Mouse (Mus musculus): ENCODE results near the gene Gm5767.
"Not testable (repeated sequence)": the region's sequence is repeated elsewhere in the genome, so short reads cannot be mapped to it uniquely, and the experiment has no call there.

Gm5767 gene

DNA sequence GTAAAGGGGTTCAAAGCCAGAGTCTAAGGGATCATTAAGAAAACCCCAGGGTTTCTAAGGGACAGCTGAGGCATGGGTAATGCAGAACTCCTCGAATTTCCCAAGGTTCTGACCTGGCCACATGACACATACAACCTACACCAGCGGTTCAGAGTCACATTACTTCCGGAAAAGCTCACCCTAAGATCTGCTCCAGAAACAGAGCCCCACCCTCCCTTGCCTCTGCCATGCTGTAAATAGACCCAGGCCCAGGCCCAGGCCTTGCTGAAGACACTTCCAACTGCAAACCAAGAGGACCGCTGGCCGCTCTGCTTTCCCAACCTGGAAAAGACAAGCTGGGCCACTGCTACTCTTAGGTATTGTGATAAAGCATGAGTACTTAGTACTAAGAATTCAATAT is 34.3 kb downstream of the Gm5767 start:
- DNase-seq = no peak

GRCm38 (mm10) chr16:8715513-8716080 is 35.0 kb downstream of the Gm5767 start:
- no peak for DNase-seq

DNA sequence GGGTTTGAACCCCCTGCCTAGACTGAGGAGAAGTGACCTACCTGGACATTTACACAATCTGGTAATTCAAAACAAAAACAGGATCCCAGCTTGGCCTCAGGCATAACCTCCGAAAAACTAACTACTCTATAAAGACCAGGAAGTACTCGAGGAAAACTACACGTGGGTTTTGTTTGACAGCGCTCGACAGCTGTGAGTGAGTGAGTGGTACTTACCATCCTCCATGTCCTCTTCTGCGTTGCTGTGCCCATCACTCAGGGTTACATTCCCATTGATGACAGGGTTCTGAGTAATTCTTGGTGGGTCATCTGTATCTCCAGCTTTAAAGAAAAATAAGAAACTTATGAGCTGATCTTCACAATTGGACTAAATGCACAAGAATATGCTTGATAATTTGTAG is 35.7 kb downstream of the Gm5767 start:
- DNase-seq = no peak

GRCm38 (mm10) chr16:8717744-8718143 is 37.2 kb downstream of the Gm5767 start:
- DNase-seq = no peak

DNA sequence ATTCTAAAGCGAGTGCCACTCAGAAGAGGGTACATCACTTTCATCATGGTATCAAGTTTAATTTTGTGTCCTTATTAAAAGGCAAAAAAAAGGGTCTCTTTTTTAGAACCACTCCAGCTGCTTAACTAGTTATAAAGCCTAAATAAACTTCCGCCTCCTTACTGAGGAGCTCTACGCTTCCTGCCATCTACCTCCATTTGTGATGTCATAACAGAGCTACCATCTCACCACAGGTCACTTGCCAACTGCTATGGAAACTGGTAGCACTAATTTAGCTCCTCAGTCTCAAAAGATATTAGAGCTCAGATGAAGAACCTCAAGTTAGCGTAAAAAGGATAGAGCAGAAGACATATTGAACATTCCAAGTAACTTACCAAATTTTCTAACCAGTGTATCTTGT is 39.9 kb downstream of the Gm5767 start:
- DNase-seq = no peak

DNA sequence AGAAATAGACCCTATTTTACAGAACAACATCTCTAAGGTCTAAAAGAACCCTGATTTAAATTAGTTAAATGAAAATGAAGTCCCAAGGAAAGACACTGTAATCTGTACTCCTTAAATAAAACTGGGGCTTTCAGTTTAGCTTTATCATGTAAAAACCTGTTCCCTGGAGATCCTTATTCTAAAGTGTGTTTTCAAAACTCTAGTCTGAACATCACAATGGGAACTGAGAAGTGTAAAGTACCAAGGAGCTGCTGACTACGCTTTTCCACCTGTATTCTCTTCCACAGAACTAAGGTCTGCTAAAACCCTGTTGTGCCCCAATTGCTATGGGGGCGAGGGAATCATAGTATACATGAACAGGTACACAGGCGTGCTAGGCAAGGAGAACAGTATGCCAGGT is 43.5 kb downstream of the Gm5767 start:
- DNase-seq = no peak

DNA sequence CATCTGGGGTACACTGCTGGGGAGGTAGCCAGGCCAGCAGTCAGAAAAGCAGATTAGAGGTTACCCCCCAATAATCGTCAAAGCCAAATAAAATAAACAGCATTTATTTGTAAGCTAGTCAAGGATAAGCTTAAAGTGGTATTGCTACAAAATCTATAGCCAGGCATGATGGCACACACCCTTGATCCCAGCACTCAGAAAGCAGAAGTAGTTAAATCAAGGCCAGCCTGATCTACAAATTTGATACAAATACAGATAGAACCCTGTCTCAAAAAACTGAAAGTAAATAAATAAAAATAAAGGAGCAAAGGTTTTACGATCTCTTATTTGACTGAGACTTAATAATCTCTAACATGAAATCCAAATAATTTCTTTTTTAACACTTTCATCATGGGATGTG is 45.2 kb downstream of the Gm5767 start:
- no peak for DNase-seq

DNA sequence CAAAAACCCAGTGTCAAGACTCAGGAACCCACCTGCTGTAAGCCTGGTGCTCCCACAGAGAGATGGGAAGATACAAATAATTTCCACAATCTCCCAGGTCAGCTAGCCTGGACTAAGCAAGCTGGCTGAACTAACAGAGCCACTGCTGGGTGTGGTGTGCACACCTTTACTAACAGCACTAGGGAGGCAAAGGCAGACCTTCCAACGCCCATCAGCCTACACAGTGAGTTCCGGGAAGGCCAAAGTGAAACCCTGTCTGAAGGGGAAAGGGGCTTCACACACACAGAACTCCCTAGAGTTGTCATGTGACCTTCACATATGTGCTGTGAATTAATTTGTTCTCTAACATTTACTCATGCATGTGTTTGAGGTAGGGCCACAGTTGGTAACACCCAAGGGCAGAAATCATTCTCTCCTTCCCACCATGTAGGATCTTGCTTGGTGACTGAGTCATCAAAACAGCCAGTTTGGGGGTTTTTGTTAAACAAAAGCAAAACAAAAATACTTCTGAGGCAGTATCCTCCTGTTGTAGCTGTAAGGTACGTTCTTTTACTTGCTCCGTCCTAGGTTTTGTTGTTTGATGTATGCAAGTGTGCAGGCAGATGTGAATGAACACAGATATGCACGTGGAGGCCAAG is 47.7 kb downstream of the Gm5767 start:
- no peak for DNase-seq

GRCm38 (mm10) chr16:8731630-8732029 is 51.1 kb downstream of the Gm5767 start:
- no peak for DNase-seq

DNA sequence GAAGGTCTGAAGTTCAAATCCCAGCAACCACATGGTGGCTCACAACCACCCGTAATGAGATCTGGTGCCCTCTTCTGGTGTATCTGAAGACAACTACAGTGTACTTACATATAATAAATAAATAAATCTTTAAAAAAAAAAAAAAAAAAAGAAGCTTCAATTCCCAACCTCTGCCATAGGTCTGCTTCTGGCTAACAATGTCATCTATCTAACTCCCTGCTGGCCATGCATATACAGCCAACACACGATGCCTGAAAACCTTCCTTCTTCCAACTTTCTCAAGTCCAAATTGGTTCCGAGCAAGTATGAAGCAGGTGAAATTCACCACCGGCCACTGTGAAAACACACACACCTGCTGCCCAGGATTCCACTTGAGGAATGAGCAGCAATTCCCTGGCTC is 51.9 kb downstream of the Gm5767 start:
- not testable (repeated sequence) for DNase-seq
